Mouse (Mus musculus) stomach, postnatal 0 days (tissue): ENCODE measurements around the gene Ndufs7.

ENCODE experiments used
- CTCF ChIP-seq: IDR thresholded peaks from 2 replicates; pipeline ENCODE4 v1.5.1; 2016; ENCODE audit warnings: antibody characterized with exemption, low read depth, mild to moderate bottlenecking, moderate library complexity
- EP300 ChIP-seq: optimal IDR thresholded peaks from 2 replicates; pipeline ENCODE3; 2016; ENCODE audit warnings: antibody characterized with exemption

GRCm38 (mm10) chr10:80238306-80238705, 10.6 kb upstream of the Ndufs7 start:
- TF ChIP-seq CTCF (no peak), EP300 (no peak)
